Mouse (Mus musculus): ENCODE measurements at regions not wholly inside any gene's neighbourhood (a gene's known extent, or its start where the extent isn't known, plus 50 kb on each side); places are given as distances from the start of the nearest gene placed in this dataset.

GRCm38 (mm10) chr10:15321480-15321879, 603.5 kb upstream of the Gje1 start:
- no peak overlapping the region for H3K4me3 ChIP-seq (ENCODE audit: control insufficient read depth, insufficient read depth, low read length)
- TF ChIP-seq POLR2A (IDR thresholded peaks at IDR 0.05; ENCODE audit: control insufficient read depth, extremely low read depth, insufficient read depth, low read length, poor library complexity) = no peak
- no peak for TF ChIP-seq CTCF (IDR thresholded peaks at IDR 0.05; ENCODE audit: borderline replicate concordance, control insufficient read depth, extremely low read depth, insufficient read depth, low read length, poor library complexity)

GRCm38 (mm10) chr10:15317017-15317607, 599.1 kb upstream of the Gje1 start:
- Histone ChIP-seq H3K27ac (ENCODE audit: control insufficient read depth, insufficient read depth, low read length) (no peak overlapping the region), H3K4me1 (replicated peaks; ENCODE audit: control insufficient read depth, insufficient read depth, low read length) (no peaks in the 10 kb centered on the region), H3K4me3 (ENCODE audit: control insufficient read depth, insufficient read depth, low read length) (no peak overlapping the region), H3K27me3 (ENCODE audit: control insufficient read depth, insufficient read depth, low read length) (no peaks in the 10 kb centered on the region), H3K36me3 (ENCODE audit: control insufficient read depth, insufficient read depth, low read length) (no peaks in the 10 kb centered on the region)
- DNase-seq = no peak
- 87% methylated on average over 2 of the region's 2 CpGs for WGBS
- TF ChIP-seq CTCF (IDR thresholded peaks at IDR 0.05; ENCODE audit: borderline replicate concordance, control insufficient read depth, extremely low read depth, insufficient read depth, low read length, poor library complexity) (no peak), POLR2A (IDR thresholded peaks at IDR 0.05; ENCODE audit: control insufficient read depth, extremely low read depth, insufficient read depth, low read length, poor library complexity) (no peak)

More at GRCm38 (mm10) chr10:15321480-15321879, 603.5 kb upstream of the Gje1 start:
- Histone ChIP-seq H3K27ac (ENCODE audit: control insufficient read depth, insufficient read depth, low read length) (no peak overlapping the region), H3K27me3 (ENCODE audit: control insufficient read depth, insufficient read depth, low read length) (no peaks in the 10 kb centered on the region), H3K36me3 (ENCODE audit: control insufficient read depth, insufficient read depth, low read length) (no peaks in the 10 kb centered on the region), H3K4me1 (replicated peaks; ENCODE audit: control insufficient read depth, insufficient read depth, low read length) (no peaks in the 10 kb centered on the region)
- no peak for DNase-seq

DNA sequence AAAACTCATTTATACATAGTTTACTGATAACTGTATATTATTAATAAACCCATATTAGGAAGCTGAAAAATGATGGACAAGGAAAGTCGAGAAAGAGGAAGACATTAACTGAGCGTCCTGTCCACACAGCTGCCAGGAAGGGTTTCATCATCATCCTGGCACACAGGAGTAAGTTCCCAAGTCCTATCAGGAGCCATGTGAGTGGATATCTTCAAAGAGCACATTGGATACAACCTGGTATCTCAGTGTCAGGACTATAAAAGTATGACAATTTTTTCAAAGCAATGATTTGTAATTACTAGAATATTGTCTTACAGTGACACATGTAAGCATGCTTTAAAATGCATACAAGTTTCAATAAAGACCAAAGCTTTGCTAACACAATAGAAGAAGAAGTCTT, 592.6 kb upstream of the Gje1 start:
- Histone ChIP-seq H3K4me3 (ENCODE audit: control insufficient read depth, insufficient read depth, low read length) (no peak overlapping the region), H3K36me3 (ENCODE audit: control insufficient read depth, insufficient read depth, low read length) (no peaks in the 10 kb centered on the region), H3K4me1 (replicated peaks; ENCODE audit: control insufficient read depth, insufficient read depth, low read length) (no peaks in the 10 kb centered on the region), H3K27me3 (ENCODE audit: control insufficient read depth, insufficient read depth, low read length) (no peaks in the 10 kb centered on the region), H3K27ac (ENCODE audit: control insufficient read depth, insufficient read depth, low read length) (no peak overlapping the region)
- WGBS = 69% methylated on average over 2 of the region's 2 CpGs
- no peak for DNase-seq
- TF ChIP-seq POLR2A (IDR thresholded peaks at IDR 0.05; ENCODE audit: control insufficient read depth, extremely low read depth, insufficient read depth, low read length, poor library complexity) (no peak), CTCF (IDR thresholded peaks at IDR 0.05; ENCODE audit: borderline replicate concordance, control insufficient read depth, extremely low read depth, insufficient read depth, low read length, poor library complexity) (no peak)

GRCm38 (mm10) chr10:15305811-15306473, 587.9 kb upstream of the Gje1 start:
- DNase-seq = no peak
- Histone ChIP-seq H3K4me1 (replicated peaks; ENCODE audit: control insufficient read depth, insufficient read depth, low read length) (no peaks in the 10 kb centered on the region), H3K4me3 (ENCODE audit: control insufficient read depth, insufficient read depth, low read length) (no peak overlapping the region), H3K36me3 (ENCODE audit: control insufficient read depth, insufficient read depth, low read length) (no peaks in the 10 kb centered on the region), H3K27me3 (ENCODE audit: control insufficient read depth, insufficient read depth, low read length) (no peaks in the 10 kb centered on the region), H3K27ac (ENCODE audit: control insufficient read depth, insufficient read depth, low read length) (no peak overlapping the region)
- WGBS = 95% methylated on average over 3 of the region's 3 CpGs
- TF ChIP-seq POLR2A (IDR thresholded peaks at IDR 0.05; ENCODE audit: control insufficient read depth, extremely low read depth, insufficient read depth, low read length, poor library complexity) (no peak), CTCF (IDR thresholded peaks at IDR 0.05; ENCODE audit: borderline replicate concordance, control insufficient read depth, extremely low read depth, insufficient read depth, low read length, poor library complexity) (no peak)

- DNase-seq = peak; percentile 46
- no peak for TF ChIP-seq CTCF (IDR thresholded peaks at IDR 0.05; ENCODE audit: borderline replicate concordance, control insufficient read depth, extremely low read depth, insufficient read depth, low read length, poor library complexity)
- no peak for TF ChIP-seq POLR2A (IDR thresholded peaks at IDR 0.05; ENCODE audit: control insufficient read depth, extremely low read depth, insufficient read depth, low read length, poor library complexity)
- WGBS = 33% methylated on average over 8 of the region's 8 CpGs
- H3K27ac ChIP-seq (ENCODE audit: control insufficient read depth, insufficient read depth, low read length) = no peak overlapping the region
- H3K4me3 ChIP-seq (ENCODE audit: control insufficient read depth, insufficient read depth, low read length) = no peak overlapping the region
- H3K27me3 ChIP-seq (ENCODE audit: control insufficient read depth, insufficient read depth, low read length) = no peaks in the 10 kb centered on the region
- H3K36me3 ChIP-seq (ENCODE audit: control insufficient read depth, insufficient read depth, low read length) = no peaks in the 10 kb centered on the region
- no peaks in the 10 kb centered on the region for H3K4me1 ChIP-seq (replicated peaks; ENCODE audit: control insufficient read depth, insufficient read depth, low read length)
Observed at GRCm38 (mm10) chr10:15300199-15301085, 582.4 kb upstream of the Gje1 start.

- H3K27ac ChIP-seq (ENCODE audit: control insufficient read depth, insufficient read depth, low read length) = no peak overlapping the region
- no peaks in the 10 kb centered on the region for H3K4me1 ChIP-seq (replicated peaks; ENCODE audit: control insufficient read depth, insufficient read depth, low read length)
- H3K36me3 ChIP-seq (ENCODE audit: control insufficient read depth, insufficient read depth, low read length) = no peaks in the 10 kb centered on the region
- WGBS = 64% methylated on average over 11 of the region's 11 CpGs
- TF ChIP-seq CTCF (IDR thresholded peaks at IDR 0.05; ENCODE audit: borderline replicate concordance, control insufficient read depth, extremely low read depth, insufficient read depth, low read length, poor library complexity) (no peak), POLR2A (IDR thresholded peaks at IDR 0.05; ENCODE audit: control insufficient read depth, extremely low read depth, insufficient read depth, low read length, poor library complexity) (no peak)
- no peak for DNase-seq
- H3K4me3 ChIP-seq (ENCODE audit: control insufficient read depth, insufficient read depth, low read length) = no peak overlapping the region
- no peaks in the 10 kb centered on the region for H3K27me3 ChIP-seq (ENCODE audit: control insufficient read depth, insufficient read depth, low read length)
Observed at GRCm38 (mm10) chr10:15299331-15300198, 581.6 kb upstream of the Gje1 start.

Measured in thymus, adult 2 months (tissue).